Mouse (Mus musculus): ENCODE data around the gene Tmed1. TPM values are rescaled to one million over a fixed set of nuclear protein-coding genes. Genes with fewer than 3 reads are reported as not detected.
"Not testable (repeated sequence)": the region's sequence is repeated elsewhere in the genome, so short reads cannot be mapped to it uniquely, and the experiment has no call there.

Gene Tmed1
- polyA plus RNA-seq, 1 experiment from 2014 or later, result 68.2 TPM

DNA sequence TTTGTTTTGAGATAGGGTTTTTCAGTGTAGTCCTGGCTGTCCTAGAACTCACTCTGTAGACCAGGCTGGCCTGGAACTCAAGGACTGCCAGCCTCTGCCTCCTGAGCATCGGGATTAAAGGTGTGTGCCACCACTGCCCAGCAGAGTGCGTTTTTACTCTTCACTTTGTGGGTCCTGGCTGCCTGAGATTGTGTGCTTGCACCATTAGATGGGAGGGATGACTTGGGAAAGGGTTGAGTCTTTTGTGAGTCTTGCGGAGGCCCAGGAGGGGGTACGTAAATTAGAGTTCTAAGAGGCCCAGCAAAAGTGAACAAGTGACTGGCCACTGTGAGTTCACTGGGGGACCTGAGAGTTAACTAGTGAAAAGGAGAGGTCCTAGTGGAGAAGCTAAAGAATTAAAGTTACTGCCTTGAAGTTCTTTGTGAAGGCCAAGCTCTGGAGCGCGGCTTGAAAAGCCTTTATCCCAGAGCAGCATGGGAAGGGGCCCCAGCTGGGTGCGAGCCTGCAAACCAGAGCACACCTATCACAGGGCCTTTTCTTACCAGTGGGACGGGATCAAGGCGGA, 35.4 kb upstream of the Tmed1 start:
- WGBS, result 2% methylated on average over 9 of the region's 9 CpGs
- H3K9ac ChIP-seq, result peak overlapping the region; percentile 61
- H3K4me1 ChIP-seq, result peaks cover 29% of the 10 kb centered on the region
- ATAC-seq (ENCODE audit: low FRiP score), result peak; percentile 52
- H3K4me2 ChIP-seq, result peak overlapping the region; percentile 68
- H3K27ac ChIP-seq, result peak overlapping the region; percentile 99
- H3K27me3 ChIP-seq, result no peaks in the 10 kb centered on the region
- H3K9me3 ChIP-seq, result no peaks in the 10 kb centered on the region
- 0 out of 2 replicates have a peak, but pooled peaks cover 7% of the 10 kb centered on the region for H3K36me3 ChIP-seq (replicated peaks)
- H3K4me3 ChIP-seq (replicated peaks), result peak overlapping the region; percentile 79

DNA sequence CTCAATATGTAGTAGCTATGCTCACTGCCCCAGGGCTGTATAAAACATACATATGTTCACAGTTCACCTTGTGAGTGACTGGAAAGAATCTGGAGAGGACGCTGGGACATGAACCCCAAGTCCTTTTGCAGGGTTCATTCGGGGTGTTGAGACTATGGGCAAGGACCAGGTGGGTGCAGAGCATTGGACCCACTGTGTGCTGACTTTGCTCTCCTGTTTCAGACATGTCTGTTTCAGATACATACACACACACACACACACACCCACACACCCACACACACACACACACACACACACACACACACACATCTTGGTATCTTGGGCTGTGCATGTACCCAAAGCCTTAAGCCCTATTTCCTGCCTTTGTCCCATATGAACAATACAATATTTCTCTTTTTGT, 31.9 kb upstream of the Tmed1 start:
- not testable (repeated sequence) for H3K9ac ChIP-seq; H3K9me3 ChIP-seq; H3K27ac ChIP-seq; H3K4me3 ChIP-seq (replicated peaks); H3K27me3 ChIP-seq; H3K36me3 ChIP-seq (replicated peaks); ATAC-seq (ENCODE audit: low FRiP score); H3K4me2 ChIP-seq
- peaks cover 14% of the 10 kb centered on the region for H3K4me1 ChIP-seq
- 95% methylated on average over 2 of the region's 2 CpGs for WGBS

DNA sequence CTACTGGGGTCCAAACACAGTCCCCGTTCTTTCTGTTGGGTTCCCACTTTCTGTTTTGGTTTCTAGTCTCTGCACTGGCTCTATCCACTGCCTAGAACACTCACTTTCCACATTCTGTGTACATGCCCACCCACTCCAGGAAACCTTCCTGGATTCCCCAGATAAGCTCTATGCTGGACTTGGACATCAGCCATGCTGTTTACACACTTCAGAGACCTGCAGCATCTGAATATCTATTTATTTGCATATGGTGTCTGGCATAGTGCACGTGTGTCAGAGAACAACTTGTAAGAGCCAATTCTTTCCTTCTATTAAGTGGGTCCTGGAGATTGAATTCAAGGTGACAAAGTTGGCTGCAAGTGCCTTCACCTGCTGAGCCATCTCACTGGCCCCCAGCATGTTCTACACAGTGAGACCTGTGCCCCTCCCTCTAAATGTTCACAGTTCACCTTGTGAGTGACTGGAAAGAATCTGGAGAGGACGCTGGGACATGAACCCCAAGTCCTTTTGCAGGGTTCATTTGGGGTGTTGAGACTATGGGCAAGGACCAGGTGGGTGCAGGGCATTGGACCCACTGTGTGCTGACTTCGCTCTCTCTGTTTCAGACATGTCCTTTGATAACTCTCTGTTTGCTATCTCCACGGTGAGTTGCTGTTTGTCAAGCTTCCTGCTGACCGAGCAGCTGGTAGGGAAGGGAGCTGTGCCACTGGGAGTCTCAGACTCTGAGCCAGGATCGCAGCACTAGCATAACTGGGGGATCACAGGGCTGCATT, 30.1 kb upstream of the Tmed1 start:
- no peak overlapping the region for H3K4me3 ChIP-seq (replicated peaks)
- no peaks in the 10 kb centered on the region for H3K9me3 ChIP-seq
- no peak for ATAC-seq (ENCODE audit: low FRiP score)
- H3K27ac ChIP-seq, result no peak overlapping the region
- no peaks in the 10 kb centered on the region for H3K27me3 ChIP-seq
- H3K4me1 ChIP-seq, result peaks cover 8% of the 10 kb centered on the region
- H3K36me3 ChIP-seq (replicated peaks), result peaks cover 9% of the 10 kb centered on the region; the same call in 1 of the 2 replicates
- WGBS, result 81% methylated on average over 7 of the region's 7 CpGs
- H3K4me2 ChIP-seq, result no peak overlapping the region
- no peak overlapping the region for H3K9ac ChIP-seq

DNA sequence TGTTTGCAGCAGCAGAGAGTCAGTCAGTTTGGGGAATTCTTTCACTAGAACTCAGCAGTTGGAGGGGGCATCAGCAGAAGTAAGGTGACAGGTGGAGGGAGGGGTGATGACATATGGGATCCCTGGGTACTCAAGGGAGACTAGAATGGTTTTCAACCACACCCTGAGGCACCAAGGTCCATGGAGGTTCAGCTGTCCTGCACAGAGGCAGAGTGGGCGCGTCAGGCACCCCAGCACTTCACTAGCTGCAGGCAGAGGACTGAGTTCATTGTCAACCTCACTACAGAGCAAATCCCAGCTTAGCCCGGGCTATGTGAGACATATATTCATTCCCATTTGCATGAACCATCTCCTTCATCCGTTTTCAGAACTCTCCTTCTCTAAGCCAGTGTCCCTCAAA, 27.0 kb upstream of the Tmed1 start:
- no peak overlapping the region for H3K4me3 ChIP-seq (replicated peaks)
- 84% methylated on average over 4 of the region's 4 CpGs for WGBS

DNA sequence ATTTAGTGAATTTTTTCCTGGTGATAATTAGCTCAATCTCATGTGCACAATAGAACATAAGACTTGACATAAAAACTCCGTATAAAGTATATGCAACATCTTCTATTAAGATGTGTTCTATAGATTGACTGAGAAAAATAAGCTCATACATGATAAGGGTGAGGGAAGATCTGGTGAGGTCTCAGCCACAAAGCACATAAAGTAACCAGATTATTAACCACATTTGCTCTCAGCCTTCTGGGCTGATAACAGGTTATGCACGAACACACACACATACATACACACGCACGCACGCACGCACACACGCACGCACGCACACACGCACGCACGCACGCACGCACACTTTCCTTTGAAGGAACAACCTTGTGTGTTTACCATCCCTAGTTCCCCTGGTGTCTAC, 26.4 kb upstream of the Tmed1 start:
- Histone ChIP-seq H3K9me3 (no peaks in the 10 kb centered on the region), H3K4me1 (no peaks in the 10 kb centered on the region), H3K4me2 (no peak overlapping the region), H3K27me3 (no peaks in the 10 kb centered on the region), H3K9ac (no peak overlapping the region), H3K27ac (no peak overlapping the region), H3K36me3 (replicated peaks) (peaks cover 9% of the 10 kb centered on the region; the same call in 1 of the 2 replicates), H3K4me3 (replicated peaks) (no peak overlapping the region)
- no peak for ATAC-seq (ENCODE audit: low FRiP score)
- WGBS, result 97% methylated on average over 14 of the region's 14 CpGs

More for the DNA sequence above, 27.0 kb upstream of the Tmed1 start:
- Histone ChIP-seq H3K9ac (no peak overlapping the region), H3K27me3 (no peaks in the 10 kb centered on the region), H3K4me2 (no peak overlapping the region), H3K36me3 (replicated peaks) (peaks cover 9% of the 10 kb centered on the region; the same call in 1 of the 2 replicates), H3K27ac (no peak overlapping the region), H3K4me1 (no peaks in the 10 kb centered on the region), H3K9me3 (no peaks in the 10 kb centered on the region)
- ATAC-seq (ENCODE audit: low FRiP score), result no peak

DNA sequence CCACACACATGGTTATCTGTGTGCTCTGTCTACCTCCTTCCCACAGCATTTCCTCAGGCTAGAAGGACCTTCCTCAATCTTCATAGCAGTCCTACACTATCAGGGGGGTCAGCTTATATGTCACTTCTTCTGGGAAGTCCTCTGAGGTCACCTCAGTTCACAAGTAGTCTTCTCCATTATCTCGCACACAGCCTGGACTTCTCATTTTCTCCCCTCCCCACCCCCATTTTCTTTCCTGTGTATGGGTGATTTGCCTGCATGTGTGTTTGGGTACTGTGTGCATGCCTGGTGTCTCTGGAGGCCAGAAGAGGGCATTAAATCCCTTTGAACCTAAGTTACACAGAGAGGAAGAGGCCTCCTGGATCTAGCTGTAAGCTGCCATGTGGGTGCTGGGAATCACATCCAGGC, 17.9 kb upstream of the Tmed1 start:
- no peak overlapping the region for H3K4me3 ChIP-seq (replicated peaks)
- peaks cover 3% of the 10 kb centered on the region; the same call in 1 of the 2 replicates for H3K4me1 ChIP-seq
- 0 out of 2 replicates have a peak, but pooled peaks cover 6% of the 10 kb centered on the region for H3K36me3 ChIP-seq (replicated peaks)
- no peaks in the 10 kb centered on the region for H3K9me3 ChIP-seq
- ATAC-seq (ENCODE audit: low FRiP score), result no peak
- WGBS, result 68% methylated on average over 1 of the region's 1 CpGs
- H3K27ac ChIP-seq, result no peak overlapping the region
- no peak overlapping the region for H3K4me2 ChIP-seq
- H3K9ac ChIP-seq, result no peak overlapping the region
- no peaks in the 10 kb centered on the region for H3K27me3 ChIP-seq

DNA sequence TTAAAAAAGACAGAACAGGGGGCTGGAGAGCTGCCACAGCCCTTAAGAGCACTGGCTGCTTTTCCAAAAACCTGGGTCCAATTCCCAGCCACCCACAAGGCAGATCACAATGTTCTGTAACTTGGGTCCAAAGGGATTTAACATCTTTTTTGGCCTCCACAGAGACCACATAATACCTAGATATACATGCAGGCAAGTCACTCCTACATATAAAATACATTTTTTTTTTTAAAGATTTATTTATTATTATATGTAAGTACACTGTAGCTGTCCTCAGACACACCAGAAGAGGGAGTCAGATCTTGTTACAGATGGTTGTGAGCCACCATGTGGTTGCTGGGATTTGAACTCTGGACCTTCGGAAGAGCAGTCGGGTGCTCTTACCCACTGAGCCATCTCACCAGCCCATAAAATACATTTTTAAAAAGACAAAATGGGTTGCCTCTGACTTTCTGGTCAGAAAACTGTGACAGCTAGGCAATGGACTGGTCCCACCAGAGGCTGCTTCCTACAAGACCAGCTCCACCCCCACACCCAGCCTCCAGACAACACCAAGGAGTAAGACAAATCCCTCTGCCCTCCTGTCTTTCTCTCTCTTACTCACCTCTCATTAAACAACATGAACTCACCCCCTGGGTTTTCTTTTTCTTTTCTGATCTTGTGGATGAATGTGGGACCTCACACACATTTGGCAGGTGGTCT, 17.2 kb upstream of the Tmed1 start:
- no peak overlapping the region for H3K27ac ChIP-seq
- H3K9ac ChIP-seq, result no peak overlapping the region
- H3K4me2 ChIP-seq, result no peak overlapping the region
- no peak overlapping the region for H3K4me3 ChIP-seq (replicated peaks)
- H3K27me3 ChIP-seq, result no peaks in the 10 kb centered on the region
- 0 out of 2 replicates have a peak, but pooled peaks cover 6% of the 10 kb centered on the region for H3K36me3 ChIP-seq (replicated peaks)
- H3K4me1 ChIP-seq, result peaks cover 3% of the 10 kb centered on the region; the same call in 1 of the 2 replicates
- no peak for ATAC-seq (ENCODE audit: low FRiP score)
- 95% methylated on average over 2 of the region's 2 CpGs for WGBS
- H3K9me3 ChIP-seq, result no peaks in the 10 kb centered on the region

DNA sequence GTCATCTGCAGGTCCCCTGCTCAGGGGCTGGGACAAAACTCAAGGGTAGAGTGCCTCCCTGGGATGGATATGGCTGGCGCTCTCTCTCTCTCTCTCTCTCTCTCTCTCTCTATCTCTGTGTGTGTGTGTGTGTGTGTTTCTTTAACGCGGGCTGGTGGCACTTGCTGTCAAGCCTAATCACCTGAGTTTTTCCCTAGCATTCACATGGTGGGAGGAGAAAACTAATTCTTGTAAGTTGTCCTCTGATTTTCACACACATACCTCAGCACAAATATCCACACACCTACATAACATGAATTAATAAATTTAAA, 16.5 kb upstream of the Tmed1 start:
- WGBS, result 81% methylated on average over 3 of the region's 3 CpGs
- Histone ChIP-seq H3K9ac (no peak overlapping the region), H3K4me3 (replicated peaks) (no peak overlapping the region), H3K9me3 (no peaks in the 10 kb centered on the region), H3K4me2 (no peak overlapping the region), H3K36me3 (replicated peaks) (0 out of 2 replicates have a peak, but pooled peaks cover 6% of the 10 kb centered on the region), H3K27me3 (no peaks in the 10 kb centered on the region), H3K4me1 (peaks cover 3% of the 10 kb centered on the region; the same call in 1 of the 2 replicates), H3K27ac (no peak overlapping the region)
- ATAC-seq (ENCODE audit: low FRiP score), result no peak

DNA sequence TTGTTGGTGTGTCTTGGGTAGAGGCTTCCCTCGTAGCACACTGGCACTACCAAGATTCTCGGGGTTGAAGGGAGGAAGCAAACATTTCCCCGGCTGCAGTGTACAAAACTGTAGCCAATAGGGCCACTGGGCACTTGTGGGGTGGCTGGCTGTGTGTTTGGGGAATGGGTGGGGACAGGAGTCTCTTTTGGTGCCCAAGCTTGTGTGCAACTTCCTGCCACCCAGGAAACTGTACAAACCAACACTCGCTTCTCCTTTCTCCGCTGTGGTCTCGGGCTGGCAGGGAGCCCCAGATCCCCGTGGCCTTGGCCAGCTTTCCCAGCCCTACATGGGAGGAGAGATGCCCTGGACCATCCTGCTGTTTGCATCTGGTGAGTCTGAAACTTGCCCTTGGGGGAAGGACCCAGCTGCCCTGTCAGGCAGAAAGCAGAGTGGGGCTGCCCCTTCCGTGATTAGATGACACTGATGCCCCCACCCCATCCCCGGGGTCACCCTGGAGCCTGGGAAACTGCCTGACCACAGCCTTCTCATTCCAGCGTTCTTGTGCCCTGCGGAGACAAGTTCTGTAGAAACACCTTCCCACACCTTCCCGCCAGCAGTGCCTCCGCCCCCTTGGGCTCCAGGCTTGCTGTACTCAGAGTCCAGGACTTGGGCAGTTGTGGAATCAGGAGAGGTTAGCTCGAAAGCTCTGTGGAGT, 16.0 kb upstream of the Tmed1 start, which contains the start of gene AB124611:
TSS of gene AB124611 (plus strand) at position 240 of the 697 bp plus-strand sequence.
- Histone ChIP-seq H3K4me3 (replicated peaks) (no peak within 1 kb of the TSS), H3K9ac (no peak within 1 kb of the TSS), H3K4me1 (peaks cover 3% of the 10 kb centered on the region; the same call in 1 of the 2 replicates), H3K27ac (no peak within 1 kb of the TSS), H3K9me3 (no peaks in the 10 kb centered on the region), H3K36me3 (replicated peaks) (0 out of 2 replicates have a peak, but pooled peaks cover 6% of the 10 kb centered on the region), H3K4me2 (no peak within 1 kb of the TSS), H3K27me3 (no peaks in the 10 kb centered on the region)
- 63% methylated on average over 14 of the region's 14 CpGs for WGBS
- no peak for ATAC-seq (ENCODE audit: low FRiP score)

DNA sequence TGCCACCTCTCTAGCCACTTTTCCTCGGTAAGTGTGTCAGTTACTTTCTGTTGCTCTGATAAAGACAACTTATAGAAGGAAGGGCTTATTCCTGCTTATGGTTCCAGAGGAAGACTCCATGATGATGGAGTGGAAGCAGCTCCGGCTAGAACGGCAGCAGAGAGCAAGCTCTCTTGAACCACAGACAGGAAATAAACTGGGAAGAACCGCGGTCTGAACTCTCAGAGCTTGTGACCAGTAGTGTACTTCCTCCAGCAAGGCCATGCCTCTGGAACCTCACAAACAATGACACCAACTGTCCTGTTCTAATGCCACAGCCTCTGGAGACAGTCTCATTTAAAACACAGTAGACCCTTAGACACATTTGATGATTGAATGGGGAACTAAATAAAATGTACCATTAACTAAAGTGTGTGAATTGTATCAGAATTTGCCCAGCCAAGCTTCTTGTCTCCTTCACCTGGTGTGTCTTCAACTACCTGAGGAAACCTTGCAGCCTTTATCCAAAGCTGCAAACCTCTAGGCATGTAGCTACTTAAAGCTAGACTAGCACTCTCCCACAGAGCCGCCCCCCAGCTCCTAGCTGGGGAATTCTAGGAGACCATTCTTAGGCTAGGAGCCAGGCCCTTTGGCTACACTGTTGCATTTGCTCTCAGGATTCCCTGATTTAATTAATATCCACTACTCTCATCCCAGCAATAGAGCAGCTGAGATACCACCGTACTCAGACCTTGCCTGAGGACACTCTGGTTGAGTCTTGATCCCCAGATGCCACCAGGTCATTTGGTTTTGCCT, 15.3 kb upstream of the Tmed1 start:
- no peak overlapping the region for H3K27ac ChIP-seq
- H3K27me3 ChIP-seq, result no peaks in the 10 kb centered on the region
- H3K36me3 ChIP-seq (replicated peaks), result 0 out of 2 replicates have a peak, but pooled peaks cover 6% of the 10 kb centered on the region
- no peaks in the 10 kb centered on the region for H3K9me3 ChIP-seq
- no peak overlapping the region for H3K9ac ChIP-seq
- H3K4me2 ChIP-seq, result no peak overlapping the region
- no peak overlapping the region for H3K4me3 ChIP-seq (replicated peaks)
- no peak for ATAC-seq (ENCODE audit: low FRiP score)
- WGBS, result 85% methylated on average over 7 of the region's 7 CpGs
- peaks cover 3% of the 10 kb centered on the region; the same call in 1 of the 2 replicates for H3K4me1 ChIP-seq

DNA sequence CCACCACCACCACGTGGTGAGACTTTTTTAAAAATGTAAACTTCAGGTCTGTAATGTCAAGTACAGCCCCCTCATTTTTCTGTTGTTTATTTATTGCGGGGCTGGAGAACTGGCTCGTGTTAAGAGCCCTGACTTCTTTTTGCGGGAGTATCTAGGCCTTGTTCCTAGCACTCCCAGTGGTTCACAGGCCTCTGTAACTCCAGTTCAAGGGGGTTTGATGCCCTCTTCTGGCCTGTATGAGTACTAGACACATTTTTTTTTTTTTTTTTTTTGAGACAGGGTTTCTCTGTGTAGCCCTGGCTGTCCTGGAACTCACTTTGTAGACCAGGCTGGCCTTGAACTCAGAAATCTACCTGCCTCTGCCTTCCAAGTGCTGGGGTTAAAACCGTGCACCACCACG, 8.6 kb upstream of the Tmed1 start:
- WGBS, result 85% methylated on average over 6 of the region's 6 CpGs
- not testable (repeated sequence) for H3K9me3 ChIP-seq; H3K4me1 ChIP-seq; H3K9ac ChIP-seq; H3K27ac ChIP-seq; ATAC-seq (ENCODE audit: low FRiP score); H3K27me3 ChIP-seq; H3K4me2 ChIP-seq; H3K36me3 ChIP-seq (replicated peaks); H3K4me3 ChIP-seq (replicated peaks)
